Mouse (Mus musculus): ENCODE data around the gene Abcb6.

DNA sequence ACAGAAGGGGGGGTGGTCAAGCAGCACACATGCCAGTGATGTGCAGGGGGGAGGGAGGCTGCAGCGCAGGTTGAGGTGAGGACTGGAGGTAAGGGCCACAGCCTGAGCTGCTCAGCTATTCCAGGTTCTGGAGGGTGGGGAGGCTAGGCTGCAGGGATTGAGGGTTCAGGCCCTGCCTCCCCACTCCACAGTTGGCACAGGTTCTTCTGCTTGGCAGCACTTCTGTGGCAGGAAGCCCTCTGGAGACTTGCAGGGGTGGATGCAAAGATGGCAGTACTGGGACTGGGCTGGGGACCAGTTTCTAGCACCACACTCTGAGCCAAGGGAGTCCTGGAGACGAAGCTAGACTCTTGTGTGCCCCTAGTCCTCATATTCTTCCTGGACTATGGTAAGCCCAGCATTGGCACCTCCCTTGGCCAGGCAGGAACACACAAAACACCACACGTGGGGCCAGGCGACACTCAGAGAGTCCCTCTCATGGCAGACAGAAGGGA, 1.2 kb upstream of the Abcb6 start:
- TF ChIP-seq CTCF (IDR thresholded peaks at IDR 0.05; ENCODE audit: control insufficient read depth, insufficient read depth, insufficient read length) = no peak
- no peak for TF ChIP-seq CEBPB (IDR thresholded peaks at IDR 0.05; ENCODE audit: low read depth)
- no peak for TF ChIP-seq MYOG (IDR thresholded peaks at IDR 0.05; ENCODE audit: control insufficient read depth, extremely low read depth, insufficient read length)
- TF ChIP-seq MYOD1 (IDR thresholded peaks at IDR 0.05; ENCODE audit: control insufficient read depth, insufficient read length, low read depth) = no peak
